Comparison of ENCODE assay signal across 17 mouse cellular contexts in genomic region chr2:33983112-33983748, GRCm38 (mm10).
DNase-seq lines count a peak whose midpoint lies in the region; ATAC-seq and TF ChIP-seq lines count a peak whose summit lies in the region.
"Had no signal": no experiment of that assay in that cellular context is flagged by ENCODE, and none has a peak within 500 bp of the region (broad histone marks: within the 10 kb centered on the region; RNA-seq: fewer than 3 reads in every experiment).

No protein-coding gene starts in this region.

- H3K4me2 ChIP-seq in midbrain, postnatal 0 days (ENCODE audit: low read depth, low read length, poor library complexity, severe bottlenecking): no peak overlapping the region
- H3K4me2 ChIP-seq in forebrain, embryonic 14.5 days (ENCODE audit: low read length): no peak overlapping the region
- no peak overlapping the region for H3K4me2 ChIP-seq in hindbrain, embryonic 14.5 days (replicated peaks)
- H3K4me2 ChIP-seq: embryonic facial prominence, embryonic 13.5 days; liver, embryonic 15.5 days had no signal

- ATAC-seq in midbrain, postnatal 0 days (ENCODE audit: low FRiP score): no peak
- ATAC-seq in forebrain, embryonic 14.5 days: peak; percentile 73
- peak; percentile 28; the same call in 1 of the 2 replicates for ATAC-seq in hindbrain, embryonic 14.5 days (ENCODE audit: low FRiP score)
- 0 out of 2 replicates have a peak, but pooled peaks have one; percentile 13 for ATAC-seq in monocyte, adult 5-6 weeks (replicated peaks; ENCODE audit: insufficient number of reproducible peaks, low FRiP score, low TSS enrichment, poor library complexity, severe bottlenecking)
- ATAC-seq: activated CD4-positive, CD25-positive, alpha-beta regulatory T cell, adult 4 months; lung, postnatal 0 days; Patski had no signal

- no peak for DNase-seq in midbrain, embryonic 10.5 days (ENCODE audit: low spot score)
- no peak for DNase-seq in midbrain, postnatal 0 days (ENCODE audit: low spot score)
- peak; percentile 65 for DNase-seq in forebrain, embryonic 14.5 days (ENCODE audit: low spot score)
- no peak for DNase-seq in hindbrain, embryonic 14.5 days (ENCODE audit: low spot score)
- no peak for DNase-seq in kidney, postnatal 14 days
- DNase-seq in gastrocnemius, postnatal 10 days: no peak
- DNase-seq: cerebellum, adult 9-11 months; heart, adult 18-20 months; kidney, adult 8-10 months; kidney, postnatal 36 days had no signal

- no peak overlapping the region for H3K4me3 ChIP-seq in midbrain, embryonic 10.5 days
- no peak overlapping the region for H3K4me3 ChIP-seq in midbrain, postnatal 0 days (ENCODE audit: low read depth, low read length)
- no peak overlapping the region for H3K4me3 ChIP-seq in forebrain, embryonic 14.5 days (ENCODE audit: low read depth, low read length)
- H3K4me3 ChIP-seq in hindbrain, embryonic 14.5 days (replicated peaks; ENCODE audit: low read length): no peak overlapping the region
- H3K4me3 ChIP-seq: embryonic facial prominence, embryonic 13.5 days; liver, embryonic 15.5 days; megakaryocyte, embryonic 14.5 days had no signal

- no peak overlapping the region for H3K9ac ChIP-seq in midbrain, postnatal 0 days (replicated peaks; ENCODE audit: low read length, poor library complexity, severe bottlenecking)
- no peak overlapping the region for H3K9ac ChIP-seq in forebrain, embryonic 14.5 days (ENCODE audit: low read length)
- 0 out of 2 replicates have a peak overlapping the region, but pooled peaks have one; percentile 8 for H3K9ac ChIP-seq in hindbrain, embryonic 14.5 days
- H3K9ac ChIP-seq: embryonic facial prominence, embryonic 13.5 days; liver, embryonic 15.5 days had no signal

- H3K4me1 ChIP-seq in midbrain, embryonic 10.5 days: peaks cover 17% of the 10 kb centered on the region
- no peaks in the 10 kb centered on the region for H3K4me1 ChIP-seq in midbrain, postnatal 0 days (ENCODE audit: insufficient read depth, low read length)
- H3K4me1 ChIP-seq in forebrain, embryonic 14.5 days (ENCODE audit: control insufficient read depth, insufficient read depth, low read length): peaks cover 18% of the 10 kb centered on the region
- H3K4me1 ChIP-seq in hindbrain, embryonic 14.5 days (replicated peaks; ENCODE audit: control insufficient read depth, insufficient read depth, low read length): peaks cover 15% of the 10 kb centered on the region
- H3K4me1 ChIP-seq: liver, embryonic 15.5 days had no signal

- 49% methylated on average over 11 of the region's 11 CpGs for WGBS in midbrain, embryonic 10.5 days
- WGBS in midbrain, postnatal 0 days: 28% methylated on average over 11 of the region's 11 CpGs
- 30% methylated on average over 11 of the region's 11 CpGs for WGBS in forebrain, embryonic 14.5 days
- WGBS in hindbrain, embryonic 14.5 days: 24% methylated on average over 11 of the region's 11 CpGs

- no peaks in the 10 kb centered on the region; the same call in 1 of the 2 replicates for H3K27me3 ChIP-seq in midbrain, embryonic 10.5 days (ENCODE audit: low read depth, poor library complexity, severe bottlenecking)
- H3K27me3 ChIP-seq in midbrain, postnatal 0 days (ENCODE audit: insufficient read depth, low read length): no peaks in the 10 kb centered on the region
- H3K27me3 ChIP-seq in forebrain, embryonic 14.5 days (replicated peaks; ENCODE audit: control insufficient read depth, insufficient read depth, low read length): no peaks in the 10 kb centered on the region
- H3K27me3 ChIP-seq in hindbrain, embryonic 14.5 days (ENCODE audit: control insufficient read depth, insufficient read depth, low read length): no peaks in the 10 kb centered on the region
- H3K27me3 ChIP-seq: embryonic facial prominence, embryonic 13.5 days; liver, embryonic 15.5 days had no signal

- no peaks in the 10 kb centered on the region for H3K9me3 ChIP-seq in midbrain, embryonic 10.5 days (replicated peaks)
- H3K9me3 ChIP-seq in midbrain, postnatal 0 days (ENCODE audit: low read length): no peaks in the 10 kb centered on the region
- no peaks in the 10 kb centered on the region for H3K9me3 ChIP-seq in forebrain, embryonic 14.5 days (replicated peaks; ENCODE audit: control insufficient read depth, low read length)
- H3K9me3 ChIP-seq in hindbrain, embryonic 14.5 days (ENCODE audit: control insufficient read depth, low read length): no peaks in the 10 kb centered on the region
- H3K9me3 ChIP-seq: embryonic facial prominence, embryonic 13.5 days; liver, embryonic 15.5 days had no signal

- no peaks in the 10 kb centered on the region for H3K36me3 ChIP-seq in midbrain, embryonic 10.5 days
- H3K36me3 ChIP-seq in midbrain, postnatal 0 days (ENCODE audit: insufficient read depth, low read length): no peaks in the 10 kb centered on the region
- H3K36me3 ChIP-seq in forebrain, embryonic 14.5 days (ENCODE audit: control insufficient read depth, insufficient read depth, low read length): no peaks in the 10 kb centered on the region
- no peaks in the 10 kb centered on the region for H3K36me3 ChIP-seq in hindbrain, embryonic 14.5 days (replicated peaks; ENCODE audit: control insufficient read depth, insufficient read depth)
- H3K36me3 ChIP-seq: embryonic facial prominence, embryonic 13.5 days; liver, embryonic 15.5 days had no signal

- TF ChIP-seq CTCF in midbrain, postnatal 0 days (IDR thresholded peaks at IDR 0.05): no peak

- H3K27ac ChIP-seq in midbrain, embryonic 10.5 days (replicated peaks): 0 out of 2 replicates have a peak overlapping the region, but pooled peaks have one; percentile 9
- H3K27ac ChIP-seq in midbrain, postnatal 0 days (ENCODE audit: low read depth, low read length): no peak overlapping the region
- peak overlapping the region; percentile 52; the same call in 1 of the 2 replicates for H3K27ac ChIP-seq in forebrain, embryonic 14.5 days (ENCODE audit: low read depth, low read length)
- H3K27ac ChIP-seq in hindbrain, embryonic 14.5 days: peak overlapping the region; percentile 63
- H3K27ac ChIP-seq: embryonic facial prominence, embryonic 13.5 days; liver, embryonic 15.5 days had no signal
